Mouse (Mus musculus) CH12.LX (cell line): Measurements from ENCODE around the gene Dnhd1. TPM values are rescaled to one million over a fixed set of nuclear protein-coding genes. Genes with fewer than 3 reads are reported as not detected.

Experiments
- DNase-seq: peaks from one replicate; pipeline ENCODE4 v3.0.0-alpha.2; 2013; ENCODE audit errors: extremely low read depth
- H3K27ac ChIP-seq: 2 replicates; pipeline ENCODE4 v1.5.1; 2012; ENCODE audit warnings: low read depth, mild to moderate bottlenecking, control low read depth, moderate library complexity; ENCODE audit not compliant: insufficient read depth
- H3K27me3 ChIP-seq: replicated peaks from 2 replicates; pipeline ENCODE3; 2012; ENCODE audit warnings: inconsistent platforms
- H3K36me3 ChIP-seq, 2 experiments: replicated peaks in 1 of 2; 2 replicates each; pipeline versions ENCODE3 to v1.6.1; 2012; ENCODE audit warnings: inconsistent platforms in 1 of 2, low read length in 1 of 2, mild to moderate bottlenecking in 1 of 2, mixed read lengths in 1 of 2, moderate library complexity in 1 of 2; ENCODE audit not compliant: control insufficient read depth in 1 of 2, insufficient read depth in 1 of 2
- H3K4me1 ChIP-seq, 2 experiments: 2 replicates each; pipeline ENCODE4 v1.6.1; 2012; ENCODE audit warnings: inconsistent platforms in 1 of 2, moderate library complexity in 1 of 2; ENCODE audit not compliant: insufficient read depth in 2 of 2, control insufficient read depth in 1 of 2
- H3K4me2 ChIP-seq: 2 replicates; pipeline ENCODE4 v1.6.1; 2012; ENCODE audit warnings: low read depth, mild to moderate bottlenecking, control low read depth; ENCODE audit not compliant: poor library complexity, insufficient read depth, severe bottlenecking
- H3K4me3 ChIP-seq, 3 experiments: fragments of 150-350 bp in 1 of 3; sonication (generic) in 1 of 3; replicated peaks in 1 of 3; 2 replicates each; pipeline versions ENCODE3 to v1.5.1; 2011 to 2012; ENCODE audit warnings: low read depth in 2 of 3, low read length in 2 of 3, mild to moderate bottlenecking in 2 of 3, moderate library complexity in 2 of 3, control low read depth in 1 of 3, improper control_type of control experiment in 1 of 3, inconsistent platforms in 1 of 3, mixed read lengths in 1 of 3; ENCODE audit not compliant: poor library complexity in 1 of 3
- H3K79me2 ChIP-seq: replicated peaks from 2 replicates; pipeline ENCODE4 v1.6.1; 2012; ENCODE audit warnings: mild to moderate bottlenecking, moderate library complexity; ENCODE audit not compliant: control insufficient read depth, poor library complexity, insufficient read depth, severe bottlenecking; ENCODE audit errors: extremely low read depth
- H3K9ac ChIP-seq: 2 replicates; pipeline ENCODE4 v1.6.1; 2012; ENCODE audit warnings: low read depth, mild to moderate bottlenecking, control low read depth, moderate library complexity; ENCODE audit not compliant: insufficient read depth
- H3K9me3 ChIP-seq: replicated peaks from 2 replicates; pipeline ENCODE3; 2012; ENCODE audit warnings: low read length, inconsistent platforms, mixed read lengths
- BHLHE40 ChIP-seq: IDR thresholded peaks from 2 replicates; pipeline ENCODE4 v1.6.1; 2011; ENCODE audit warnings: mild to moderate bottlenecking, low read depth, low read length, improper control_type of control experiment
- CHD1 ChIP-seq: IDR thresholded peaks from 2 replicates; pipeline ENCODE4 v1.6.1; 2012; ENCODE audit warnings: low read depth, low read length, improper control_type of control experiment, inconsistent platforms
- CHD2 ChIP-seq: IDR thresholded peaks from 2 replicates; pipeline ENCODE4 v1.6.1; 2011; ENCODE audit warnings: low read length, improper control_type of control experiment
- E2F4 ChIP-seq: IDR thresholded peaks from 2 replicates; pipeline ENCODE4 v1.6.1; 2011; ENCODE audit warnings: low read depth, low read length, improper control_type of control experiment; ENCODE audit not compliant: insufficient replicate concordance
- ELF1 ChIP-seq: IDR thresholded peaks from 2 replicates; pipeline ENCODE4 v1.6.1; 2014; ENCODE audit warnings: low read depth, mild to moderate bottlenecking, inconsistent platforms, low read length, improper control_type of control experiment
- EP300 ChIP-seq: IDR thresholded peaks from 2 replicates; pipeline ENCODE4 v1.6.1; 2011; ENCODE audit warnings: low read length, improper control_type of control experiment
- ETS1 ChIP-seq: conservative IDR thresholded peaks from 2 replicates; pipeline ENCODE4 v1.6.1; 2012; ENCODE audit warnings: low read depth, mild to moderate bottlenecking, inconsistent platforms, low read length, improper control_type of control experiment, moderate library complexity
- GABPA ChIP-seq: IDR thresholded peaks from 2 replicates; pipeline ENCODE4 v1.6.1; 2012; ENCODE audit warnings: low read depth, low read length, improper control_type of control experiment, inconsistent platforms; ENCODE audit not compliant: insufficient replicate concordance
- HCFC1 ChIP-seq: IDR thresholded peaks from 2 replicates; pipeline ENCODE4 v1.6.1; 2012; ENCODE audit warnings: low read depth, mild to moderate bottlenecking, inconsistent platforms, low read length, improper control_type of control experiment
- IRF4 ChIP-seq: IDR thresholded peaks from 2 replicates; pipeline ENCODE4 v1.6.1; 2014; ENCODE audit warnings: low read depth, mild to moderate bottlenecking, inconsistent platforms, low read length, improper control_type of control experiment
- JUN ChIP-seq: IDR thresholded peaks from 2 replicates; pipeline ENCODE4 v1.6.1; 2011; ENCODE audit warnings: low read depth, mild to moderate bottlenecking, low read length, improper control_type of control experiment, moderate library complexity; ENCODE audit not compliant: insufficient read depth
- JUND ChIP-seq: conservative IDR thresholded peaks from 2 replicates; pipeline ENCODE4 v1.6.1; 2011; ENCODE audit warnings: low read depth, low read length, improper control_type of control experiment
- KAT2A ChIP-seq: IDR thresholded peaks from 2 replicates; pipeline ENCODE4 v1.6.1; 2012; ENCODE audit warnings: low read length, improper control_type of control experiment, inconsistent platforms; ENCODE audit not compliant: insufficient replicate concordance
- MAFK ChIP-seq: IDR thresholded peaks from 2 replicates; pipeline ENCODE4 v1.6.1; 2011; ENCODE audit warnings: low read length, improper control_type of control experiment; ENCODE audit not compliant: insufficient replicate concordance
- MAX ChIP-seq: IDR thresholded peaks from 2 replicates; pipeline ENCODE4 v1.6.1; 2011; ENCODE audit warnings: low read length, improper control_type of control experiment
- MAZ ChIP-seq: IDR thresholded peaks from 2 replicates; pipeline ENCODE4 v1.6.1; 2012; ENCODE audit warnings: low read depth, mild to moderate bottlenecking, inconsistent platforms, low read length, improper control_type of control experiment, moderate library complexity
- MEF2A ChIP-seq: IDR thresholded peaks from 2 replicates; pipeline ENCODE4 v1.6.1; 2014; ENCODE audit warnings: low read depth, mild to moderate bottlenecking, inconsistent platforms, low read length, improper control_type of control experiment, borderline replicate concordance
- MXI1 ChIP-seq: IDR thresholded peaks from 2 replicates; pipeline ENCODE4 v1.6.1; 2011; ENCODE audit warnings: mild to moderate bottlenecking, low read depth, low read length, improper control_type of control experiment
- MYC ChIP-seq: IDR thresholded peaks from 2 replicates; pipeline ENCODE4 v1.6.1; 2011; ENCODE audit warnings: low read depth, mild to moderate bottlenecking, improper control_type of control experiment, low read length
- NELFE ChIP-seq: IDR thresholded peaks from 2 replicates; pipeline ENCODE4 v1.6.1; 2011; ENCODE audit warnings: low read depth, low read length, improper control_type of control experiment
- NRF1 ChIP-seq: IDR thresholded peaks from 2 replicates; pipeline ENCODE4 v1.6.1; 2014; ENCODE audit warnings: low read depth, mild to moderate bottlenecking, inconsistent platforms, low read length, improper control_type of control experiment, moderate library complexity
- PAX5 ChIP-seq: IDR thresholded peaks from 2 replicates; pipeline ENCODE4 v1.6.1; 2012; ENCODE audit warnings: low read length, inconsistent platforms, mixed read lengths
- POLR2A ChIP-seq: IDR thresholded peaks from 2 replicates; pipeline ENCODE4 v1.6.1; 2011; ENCODE audit warnings: low read depth, mild to moderate bottlenecking, improper control_type of control experiment, low read length
- POLR2AphosphoS2 ChIP-seq: IDR thresholded peaks from 2 replicates; pipeline ENCODE4 v1.6.1; 2011; ENCODE audit warnings: low read depth, low read length, improper control_type of control experiment
- RAD21 ChIP-seq: IDR thresholded peaks from 2 replicates; pipeline ENCODE4 v1.6.1; 2011; ENCODE audit warnings: low read depth, mild to moderate bottlenecking, low read length, improper control_type of control experiment, moderate library complexity
- RCOR1 ChIP-seq: conservative IDR thresholded peaks from 2 replicates; pipeline ENCODE4 v1.6.1; 2012; ENCODE audit warnings: low read depth, mild to moderate bottlenecking, inconsistent platforms, low read length, improper control_type of control experiment
- SIN3A ChIP-seq: IDR thresholded peaks from 2 replicates; pipeline ENCODE4 v1.6.1; 2012; ENCODE audit warnings: low read length, improper control_type of control experiment, inconsistent platforms
- SMC3 ChIP-seq: IDR thresholded peaks from 2 replicates; pipeline ENCODE4 v1.6.1; 2011; ENCODE audit warnings: low read depth, low read length, improper control_type of control experiment
- TBP ChIP-seq: conservative IDR thresholded peaks from 2 replicates; pipeline ENCODE4 v1.6.1; 2011; ENCODE audit warnings: low read depth, low read length, improper control_type of control experiment
- TCF12 ChIP-seq: IDR thresholded peaks from 2 replicates; pipeline ENCODE4 v1.6.1; 2014; ENCODE audit warnings: low read depth, mild to moderate bottlenecking, inconsistent platforms, low read length, improper control_type of control experiment
- UBTF ChIP-seq: IDR thresholded peaks from 2 replicates; pipeline ENCODE4 v1.6.1; 2012; ENCODE audit warnings: low read depth, mild to moderate bottlenecking, inconsistent platforms, low read length, improper control_type of control experiment, moderate library complexity
- USF1 ChIP-seq: IDR thresholded peaks from 2 replicates; pipeline ENCODE4 v1.6.1; 2014; ENCODE audit warnings: low read depth, mild to moderate bottlenecking, inconsistent platforms, low read length, improper control_type of control experiment
- USF2 ChIP-seq: conservative IDR thresholded peaks from 2 replicates; pipeline ENCODE4 v1.6.1; 2011; ENCODE audit warnings: low read depth, low read length, improper control_type of control experiment
- ZC3H11A ChIP-seq: IDR thresholded peaks from 2 replicates; pipeline ENCODE4 v1.6.1; 2012; ENCODE audit warnings: low read depth, mild to moderate bottlenecking, inconsistent platforms, low read length, improper control_type of control experiment
- ZKSCAN1 ChIP-seq: IDR thresholded peaks from 2 replicates; pipeline ENCODE4 v1.6.1; 2012; ENCODE audit warnings: low read depth, inconsistent platforms, low read length, improper control_type of control experiment, borderline replicate concordance
- ZMIZ1 ChIP-seq: IDR thresholded peaks from 2 replicates; pipeline ENCODE4 v1.6.1; 2012; ENCODE audit warnings: low read depth, mild to moderate bottlenecking, inconsistent platforms, low read length, improper control_type of control experiment
- ZNF384 ChIP-seq: IDR thresholded peaks from 2 replicates; pipeline ENCODE4 v1.6.1; 2012; ENCODE audit warnings: low read depth, low read length, improper control_type of control experiment, inconsistent platforms
- dilution Hi-C: fragments of 300-500 bp; cut with MboI; formaldehyde crosslinking; loops from 2 replicates; pipeline ENCODE4 v1.14.3; 2020; ENCODE audit warnings: low sequenced_read_pairs; ENCODE audit not compliant: extremely low pct_unique_long_range_greater_than_20kb, extremely low pct_ligation_motif_present
- in situ Hi-C: fragments of 300-500 bp; cut with MboI; formaldehyde crosslinking; loops from 3 replicates; pipeline ENCODE4 v1.14.3; 2019; ENCODE audit warnings: low sequenced_read_pairs, low pct_ligation_motif_present, low pct_unique_long_range_greater_than_20kb, mixed read lengths
- polyA plus RNA-seq: library from polyadenylated mRNA; unstranded; fragments of >175 nt; gene quantifications from 2 replicates; pipeline ENCODE4 v1.2.1, GENCODE M21; 2012; ENCODE audit warnings: low read depth; ENCODE audit not compliant: insufficient read length
- total RNA-seq, 2 experiments: library from RNA; depleted of rRNA; stranded (reverse); fragments of 300-350 nt in 1 of 2; fragments of >200 nt in 1 of 2; gene quantifications; 2 replicates each; pipeline ENCODE4 v1.2.3; 2012 to 2014

The Dnhd1 gene
- total and polyA plus RNA-seq, 3 experiments, result 0.08 to 0.41 (median 0.23) TPM

DNA sequence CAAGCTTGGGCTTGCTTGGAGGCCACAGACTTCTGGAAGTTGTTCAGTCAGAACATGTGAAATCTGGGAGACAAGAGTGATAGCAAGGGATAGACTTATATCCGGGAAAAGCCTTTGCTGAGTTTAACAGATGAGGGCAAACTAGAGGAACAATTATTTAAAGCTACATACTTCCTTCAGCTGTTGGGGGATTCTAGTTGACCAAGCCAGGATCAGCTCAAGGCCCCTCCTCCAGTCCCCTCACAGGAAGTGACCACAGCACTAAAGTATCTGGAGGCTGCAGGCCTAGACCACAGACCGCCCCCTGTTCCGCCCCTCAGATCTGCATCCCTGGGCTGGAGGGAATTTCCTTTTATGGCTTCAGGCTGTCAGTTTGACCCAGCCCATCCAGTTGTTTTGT, 88.3 kb downstream of the Dnhd1 start:
- H3K79me2 ChIP-seq, result peaks cover 31% of the 10 kb centered on the region
- H3K9ac ChIP-seq, result peak overlapping the region; percentile 25; the same call in 1 of the 2 replicates
- H3K27me3 ChIP-seq, result no peaks in the 10 kb centered on the region
- H3K4me2 ChIP-seq, result peak overlapping the region; percentile 43
- peak; percentile 73 for DNase-seq
- dilution Hi-C loops (no loop called here), in situ Hi-C loops (no loop called here)
- H3K4me3 ChIP-seq, result peak overlapping the region in 1 of 3 experiments; percentile 32
- H3K36me3 ChIP-seq, result peaks cover 41 to 50% of the 10 kb centered on the region in 2 experiments
- no peaks in the 10 kb centered on the region for H3K9me3 ChIP-seq
- TF ChIP-seq HCFC1, result peak; percentile 54; the same call in 1 of the 2 replicates
- TF ChIP-seq ZMIZ1, result no peak
- TF ChIP-seq PAX5, result no peak
- no peak for TF ChIP-seq POLR2AphosphoS2
- no peak for TF ChIP-seq USF1
- TF ChIP-seq SIN3A, result peak; percentile 42; the same call in 1 of the 2 replicates
- TF ChIP-seq POLR2A, result peak; percentile 52; the same call in 1 of the 2 replicates
- no peak for TF ChIP-seq ZC3H11A
- no peak for TF ChIP-seq BHLHE40
- no peak for TF ChIP-seq RAD21
- TF ChIP-seq MAFK, result no peak
- TF ChIP-seq ZNF384, result no peak
- no peak for TF ChIP-seq USF2
- peak; percentile 45; the same call in 1 of the 2 replicates for TF ChIP-seq JUND
- no peak for TF ChIP-seq CHD1
- no peak for TF ChIP-seq GABPA
- no peak for TF ChIP-seq MXI1
- TF ChIP-seq UBTF, result no peak
- no peak for TF ChIP-seq TBP
- no peak for TF ChIP-seq MYC
- TF ChIP-seq NELFE, result 0 out of 2 replicates have a peak, but pooled peaks have one; percentile 22
- TF ChIP-seq SMC3, result no peak
- 0 out of 2 replicates have a peak, but pooled peaks have one; percentile 17 for TF ChIP-seq CHD2
- TF ChIP-seq ELF1, result peak; percentile 66; the same call in 1 of the 2 replicates
- TF ChIP-seq KAT2A, result no peak
- no peak for TF ChIP-seq NRF1
- TF ChIP-seq ETS1, result no peak; the same call in 1 of the 2 replicates
- TF ChIP-seq MEF2A, result 0 out of 2 replicates have a peak, but pooled peaks have one; percentile 23
- no peak for TF ChIP-seq MAZ
- no peak for TF ChIP-seq RCOR1
- peak; percentile 45; the same call in 1 of the 2 replicates for TF ChIP-seq TCF12
- TF ChIP-seq JUN, result no peak
- TF ChIP-seq EP300, result no peak
- no peak for TF ChIP-seq MAX
- no peak for TF ChIP-seq IRF4
- no peak for TF ChIP-seq ZKSCAN1
- TF ChIP-seq E2F4, result no peak
- H3K4me1 ChIP-seq, result peaks cover 11 to 58% of the 10 kb centered on the region in 2 experiments
- no peak overlapping the region for H3K27ac ChIP-seq
